In genomic region chr2:121170980-121171742, GRCm38 (mm10) we compare ENCODE assay signal across 8 mouse cellular contexts. TPM values are rescaled to one million over a fixed set of nuclear protein-coding genes. Genes with fewer than 3 reads are reported as not detected.
DNase-seq lines count a peak whose midpoint lies in the region; ATAC-seq lines count a peak whose summit lies in the region.

Gene Zscan29 (minus strand): TSS chr2:121171125.

- DNase-seq in ZHBTc4 (ENCODE audit: low read depth, low spot score): peak; percentile 96
- peak; percentile 72 to 82 for DNase-seq in gastrocnemius, adult 8-10 months (ENCODE audit: low spot score in 2 of 2)
- DNase-seq in induced T-regulatory cell, adult 2 months (ENCODE audit: low read depth): peak; percentile 95
- peak; percentile 30 to 77 for DNase-seq in left cerebral cortex, adult 9 months (ENCODE audit: low spot score in 2 of 2)
- peak; percentile 87 for DNase-seq in right cerebral cortex, postnatal 14 days
- peak; percentile 81 to 87 for DNase-seq in urinary bladder, postnatal 36 days (ENCODE audit: low spot score in 2 of 2)

- peak; percentile 87 for ATAC-seq in common myeloid progenitor, adult 5-6 weeks (replicated peaks; ENCODE audit: low read depth, poor library complexity, severe bottlenecking)
- ATAC-seq in megakaryocyte progenitor cell, adult 5-6 weeks (replicated peaks; ENCODE audit: poor library complexity): peak; percentile 87

RNA-seq across cellular contexts. Expression of gene Zscan29, which starts in this region (rescaled TPM):
- 18.0 and 20.1 TPM in 2 replicates for total RNA-seq in common myeloid progenitor, adult 5-6 weeks (2017)
- total RNA-seq in gastrocnemius, adult 8-10 months (2022): 1 to 10 TPM; 3.8 to 4.9 (median 4.5) TPM
- total RNA-seq in megakaryocyte progenitor cell, adult 5-6 weeks (2015): 18.8 and 21.2 TPM in 2 replicates
- total RNA-seq in megakaryocyte progenitor cell, adult 5-6 weeks (2017): 18.7 and 25.4 TPM in 2 replicates

Comparison
In these comparisons a context has a peak if more than half of its experiments do, and no peak if none do; other contexts are left out.
1. Peak in every context shown above with its lines: DNase-seq and ATAC-seq.